Mouse (Mus musculus): ENCODE measurements around the gene Lrp10.

GRCm38 (mm10) chr14:54439610-54440009, 24.3 kb upstream of the Lrp10 start:
- TF ChIP-seq POLR2A (IDR thresholded peaks at IDR 0.05; ENCODE audit: insufficient read depth, low read length) (no peak), EP300 (IDR thresholded peaks at IDR 0.05; ENCODE audit: insufficient read depth, low read depth, low read length) (no peak), CTCF (IDR thresholded peaks at IDR 0.05; ENCODE audit: low read depth, low read length) (no peak)
